Mouse (Mus musculus) forebrain, embryonic 16.5 days (tissue): ENCODE data around the gene Pax9. TPM values are rescaled to one million over a fixed set of nuclear protein-coding genes. Genes with fewer than 3 reads are reported as not detected.

ENCODE experiments used
- ATAC-seq: fragments of 200-750 bp; cut with Nextera tagmentation; 2 replicates; pipeline ENCODE4 v1.8.0; 2017; ENCODE audit warnings: mild to moderate bottlenecking, moderate library complexity
- H3K27ac ChIP-seq: fragments of 300-500 bp; sonication (generic); 2 replicates; pipeline ENCODE4 v1.5.1; 2014; ENCODE audit warnings: low read length, control low read depth
- H3K27me3 ChIP-seq: fragments of 300-500 bp; sonication (generic); replicated peaks from 2 replicates; pipeline ENCODE4 v1.6.1; 2014; ENCODE audit warnings: low read length; ENCODE audit not compliant: control insufficient read depth, insufficient read depth
- H3K36me3 ChIP-seq: fragments of 300-500 bp; sonication (generic); 2 replicates; pipeline ENCODE4 v1.6.1; 2014; ENCODE audit not compliant: control insufficient read depth, insufficient read depth
- H3K4me1 ChIP-seq: fragments of 300-500 bp; sonication (generic); replicated peaks from 2 replicates; pipeline ENCODE4 v1.6.1; 2014; ENCODE audit warnings: low read length; ENCODE audit not compliant: control insufficient read depth, insufficient read depth
- H3K4me2 ChIP-seq: fragments of 300-500 bp; sonication (generic); 2 replicates; pipeline ENCODE4 v1.6.1; 2014; ENCODE audit warnings: mild to moderate bottlenecking, low read length, control low read depth
- H3K4me3 ChIP-seq: fragments of 300-500 bp; sonication (generic); replicated peaks from 2 replicates; pipeline ENCODE4 v1.5.1; 2014; ENCODE audit warnings: mild to moderate bottlenecking, low read length, control low read depth
- H3K9ac ChIP-seq: fragments of 300-500 bp; sonication (generic); replicated peaks from 2 replicates; pipeline ENCODE4 v1.6.1; 2014; ENCODE audit warnings: low read depth, low read length, control low read depth
- H3K9me3 ChIP-seq: fragments of 300-500 bp; sonication (generic); 2 replicates; pipeline ENCODE4 v1.6.1; 2016; ENCODE audit warnings: low read length; ENCODE audit not compliant: control insufficient read depth
- WGBS: fragments of 180-500 bp; shearing (Covaris S2); extraction: QIAGEN DNeasy Blood & Tissue Kit; methylation state at CpG from one replicate; pipeline ENCODE4 v1.1.7; 2014; 5-methylcytosine and 5-hydroxymethylcytosine counted together
- polyA plus RNA-seq: library from polyadenylated mRNA; unstranded; fragments of >200 nt; fragmentation: Nextera tagmentation; extraction: Ambion mirVana; gene quantifications from 2 replicates; pipeline ENCODE4 v1.2.1, GENCODE M21; 2015

The Pax9 gene
- polyA plus RNA-seq: 0.07 TPM in 1 of 2 replicates, not detected in the other

DNA sequence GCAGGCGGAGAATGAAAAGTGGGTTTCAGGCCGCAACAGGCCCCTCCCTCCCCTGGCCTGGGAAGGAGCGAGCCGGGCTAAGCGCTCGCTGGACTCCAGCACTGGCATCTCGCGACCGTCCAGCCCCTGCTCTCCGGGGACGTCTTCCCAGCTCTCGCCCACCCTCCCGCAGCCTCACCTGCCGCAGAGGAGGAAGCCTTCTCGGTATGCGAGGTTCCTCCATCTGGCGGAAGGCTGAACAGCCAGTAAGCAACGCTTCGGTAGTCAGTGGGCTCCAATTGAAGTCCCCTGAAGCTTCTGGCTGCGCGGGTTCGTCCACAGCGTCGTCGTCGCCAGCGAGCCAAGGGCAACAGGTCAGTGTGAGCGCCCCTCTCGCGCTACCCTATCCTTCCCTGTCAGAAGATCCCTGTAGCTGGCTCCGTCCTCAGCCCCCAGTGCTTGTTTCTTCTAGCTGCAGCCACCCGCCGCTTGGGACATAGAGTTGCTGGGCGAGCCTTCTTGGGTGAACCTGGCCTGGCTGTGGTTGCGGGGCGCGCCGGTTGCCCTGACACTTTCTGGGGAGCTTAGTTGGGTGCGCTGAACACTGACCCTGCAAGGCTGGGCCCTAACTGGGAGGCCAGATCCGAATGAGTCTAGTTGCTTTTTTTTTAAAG lies at the start of gene Pax9:
TSS of gene Pax9 (plus strand) at position 341 of the 653 bp plus-strand sequence.
- Histone ChIP-seq H3K27me3 (peaks cover 90% of the 10 kb centered on the region), H3K4me3 (no peak within 1 kb of the TSS), H3K9ac (no peak within 1 kb of the TSS), H3K27ac (no peak within 1 kb of the TSS), H3K9me3 (no peaks in the 10 kb centered on the region), H3K36me3 (no peaks in the 10 kb centered on the region), H3K4me1 (peaks cover 18% of the 10 kb centered on the region), H3K4me2 (no peak within 1 kb of the TSS)
- under 1% methylated on average over 39 of the region's 40 CpGs for WGBS
- no peak for ATAC-seq

DNA sequence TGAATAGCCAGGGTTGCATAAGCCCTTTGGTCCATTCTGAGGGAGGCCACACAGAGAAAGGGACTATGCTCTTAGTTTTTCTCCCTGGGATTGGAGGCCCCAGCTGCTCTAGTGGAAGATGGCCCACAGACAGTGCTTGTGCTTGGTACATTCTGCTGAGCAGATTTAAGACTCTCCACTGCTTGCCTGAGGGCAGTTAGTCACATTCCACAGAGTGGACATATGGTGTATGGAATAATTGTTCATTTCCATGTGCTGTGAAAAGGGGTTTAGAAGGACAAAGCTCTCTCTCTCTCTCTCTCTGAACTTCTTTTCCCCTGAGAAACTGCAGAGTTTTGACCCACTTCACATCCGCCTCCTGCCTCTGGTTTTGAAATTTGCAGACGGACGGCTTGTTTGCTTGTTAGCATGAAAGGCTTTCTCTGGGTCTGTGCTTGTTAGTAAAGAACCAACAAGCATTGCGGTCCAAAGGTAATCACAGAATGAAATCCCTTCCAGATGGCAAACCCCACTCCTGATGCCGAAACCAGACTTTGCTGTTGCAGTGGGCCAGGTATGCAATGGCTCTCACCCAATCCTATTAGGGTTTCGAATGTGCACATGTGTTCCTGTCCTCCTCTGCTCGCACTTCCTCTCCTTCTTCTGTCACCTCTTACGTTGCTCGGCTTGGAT lies 22.0 kb upstream of the Pax9 start:
- WGBS: 78% methylated on average over 9 of the region's 9 CpGs
- no peak for ATAC-seq
- H3K27ac ChIP-seq: no peak overlapping the region
- H3K4me1 ChIP-seq: no peaks in the 10 kb centered on the region
- H3K36me3 ChIP-seq: no peaks in the 10 kb centered on the region
- H3K9ac ChIP-seq: no peak overlapping the region
- H3K27me3 ChIP-seq: no peaks in the 10 kb centered on the region
- H3K9me3 ChIP-seq: no peaks in the 10 kb centered on the region
- no peak overlapping the region for H3K4me3 ChIP-seq
- no peak overlapping the region for H3K4me2 ChIP-seq

DNA sequence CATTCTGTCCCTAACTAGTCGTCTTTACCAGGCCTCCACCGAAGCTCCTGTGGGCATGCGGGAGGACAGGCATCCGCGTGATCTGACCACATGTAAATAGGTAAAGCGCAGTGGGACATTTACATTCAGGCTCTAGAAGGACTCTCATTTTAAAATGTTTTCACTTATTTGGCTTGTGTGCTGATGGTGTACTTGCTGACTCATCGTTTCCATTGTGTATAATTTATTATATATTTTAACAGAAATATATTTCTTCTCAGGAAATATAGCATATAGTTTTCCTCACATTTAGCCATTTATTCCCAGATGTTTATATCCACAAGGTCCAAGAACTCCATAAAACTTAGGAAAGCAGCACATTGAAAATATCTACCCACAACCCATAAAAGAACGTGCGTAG lies 20.8 kb upstream of the Pax9 start:
- Histone ChIP-seq H3K27me3 (no peaks in the 10 kb centered on the region), H3K4me1 (no peaks in the 10 kb centered on the region), H3K9me3 (no peaks in the 10 kb centered on the region), H3K9ac (no peak overlapping the region), H3K4me2 (no peak overlapping the region), H3K36me3 (no peaks in the 10 kb centered on the region), H3K4me3 (no peak overlapping the region), H3K27ac (no peak overlapping the region)
- 91% methylated on average over 9 of the region's 9 CpGs for WGBS
- ATAC-seq: no peak

DNA sequence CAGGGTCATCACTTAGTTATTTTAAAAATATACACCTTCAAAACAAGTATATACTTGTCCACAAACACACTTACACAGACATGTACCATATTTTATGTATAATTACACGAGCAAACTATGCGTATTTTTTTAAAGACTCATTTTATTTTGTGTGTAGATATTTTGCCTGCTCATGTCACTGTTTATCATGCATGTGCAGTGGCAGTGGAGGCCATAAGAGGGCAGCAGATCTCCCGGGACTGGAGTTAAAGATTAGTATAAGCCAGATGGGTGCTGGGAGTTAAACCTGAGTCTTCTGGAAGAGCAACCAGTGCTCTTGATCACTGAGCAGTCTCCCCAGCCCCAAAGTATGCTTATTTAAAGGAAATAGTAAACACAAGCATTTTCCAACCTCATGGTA lies 16.8 kb upstream of the Pax9 start:
- WGBS: 36% methylated on average over 3 of the region's 3 CpGs

DNA sequence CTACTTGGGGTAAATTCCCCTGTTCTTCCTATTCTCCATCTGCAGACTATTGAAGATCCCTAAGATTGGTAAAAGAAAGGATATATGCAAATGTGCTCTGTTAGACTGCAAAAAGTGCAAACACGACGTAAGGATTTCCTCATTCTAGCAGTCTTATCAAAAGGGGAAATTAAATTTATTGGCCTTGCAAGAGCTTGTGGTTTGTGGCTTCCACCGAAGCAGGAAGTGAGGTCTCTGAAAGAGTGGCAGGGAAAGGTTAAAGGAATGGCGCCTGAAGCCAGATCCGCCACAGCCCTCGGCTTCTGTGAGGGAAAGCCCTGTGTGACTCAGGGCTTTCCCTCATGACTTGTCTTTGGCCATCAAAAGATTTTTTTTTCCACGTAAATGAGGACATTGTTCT lies 13.9 kb upstream of the Pax9 start:
- Histone ChIP-seq H3K9ac (no peak overlapping the region), H3K4me1 (peaks cover 4% of the 10 kb centered on the region), H3K9me3 (no peaks in the 10 kb centered on the region), H3K27me3 (peaks cover 36% of the 10 kb centered on the region), H3K4me3 (no peak overlapping the region), H3K27ac (no peak overlapping the region), H3K4me2 (no peak overlapping the region), H3K36me3 (no peaks in the 10 kb centered on the region)
- 69% methylated on average over 7 of the region's 7 CpGs for WGBS
- ATAC-seq: no peak

More for the DNA sequence above, 16.8 kb upstream of the Pax9 start:
- no peak overlapping the region for H3K4me2 ChIP-seq
- H3K9me3 ChIP-seq: no peaks in the 10 kb centered on the region
- no peak overlapping the region for H3K27ac ChIP-seq
- H3K27me3 ChIP-seq: peaks cover 20% of the 10 kb centered on the region
- ATAC-seq: no peak
- H3K36me3 ChIP-seq: no peaks in the 10 kb centered on the region
- no peak overlapping the region for H3K4me3 ChIP-seq
- H3K9ac ChIP-seq: no peak overlapping the region
- H3K4me1 ChIP-seq: no peaks in the 10 kb centered on the region

DNA sequence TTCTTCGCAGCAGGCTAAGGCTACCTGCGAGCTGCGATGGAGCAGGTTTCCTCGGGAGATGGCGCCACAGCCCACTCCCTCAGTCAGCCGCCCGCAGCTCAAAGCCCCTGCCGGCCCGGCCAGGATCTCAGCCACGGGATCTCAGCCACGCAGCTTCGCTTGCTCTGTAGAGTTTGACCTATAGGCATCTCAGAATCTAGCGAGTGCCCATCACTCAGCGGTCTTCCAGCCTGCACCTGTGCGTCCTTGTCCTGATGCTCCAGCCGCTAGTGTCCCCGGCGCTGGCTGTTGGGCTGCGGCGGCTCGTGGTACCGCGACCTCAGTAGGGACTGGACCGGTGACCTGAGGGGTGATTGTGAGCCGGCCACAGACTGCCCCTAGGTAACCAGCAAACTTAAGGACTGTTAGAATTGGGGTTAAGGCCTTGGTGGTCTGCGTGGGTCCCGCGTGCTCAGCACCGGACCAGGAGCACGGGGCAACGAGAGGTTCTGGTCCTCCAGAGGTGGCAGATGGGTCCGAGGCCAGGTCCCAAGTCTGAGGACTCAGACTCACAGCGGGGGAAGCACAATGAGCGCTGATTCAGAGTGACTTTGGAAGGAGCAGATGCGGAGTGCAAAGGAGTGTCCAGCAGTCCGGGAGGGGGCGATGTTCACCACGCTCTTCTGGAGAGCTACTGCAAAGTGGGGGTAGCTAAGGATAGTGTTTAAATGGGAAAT lies 10.3 kb upstream of the Pax9 start:
- under 1% methylated on average over 38 of the region's 38 CpGs for WGBS
- Histone ChIP-seq H3K27ac (no peak overlapping the region), H3K9me3 (no peaks in the 10 kb centered on the region), H3K27me3 (peaks cover 68% of the 10 kb centered on the region), H3K9ac (no peak overlapping the region), H3K36me3 (no peaks in the 10 kb centered on the region), H3K4me1 (peaks cover 4% of the 10 kb centered on the region), H3K4me3 (peak overlapping the region; percentile 18), H3K4me2 (peak overlapping the region; percentile 17)
- ATAC-seq: peak; percentile 64

DNA sequence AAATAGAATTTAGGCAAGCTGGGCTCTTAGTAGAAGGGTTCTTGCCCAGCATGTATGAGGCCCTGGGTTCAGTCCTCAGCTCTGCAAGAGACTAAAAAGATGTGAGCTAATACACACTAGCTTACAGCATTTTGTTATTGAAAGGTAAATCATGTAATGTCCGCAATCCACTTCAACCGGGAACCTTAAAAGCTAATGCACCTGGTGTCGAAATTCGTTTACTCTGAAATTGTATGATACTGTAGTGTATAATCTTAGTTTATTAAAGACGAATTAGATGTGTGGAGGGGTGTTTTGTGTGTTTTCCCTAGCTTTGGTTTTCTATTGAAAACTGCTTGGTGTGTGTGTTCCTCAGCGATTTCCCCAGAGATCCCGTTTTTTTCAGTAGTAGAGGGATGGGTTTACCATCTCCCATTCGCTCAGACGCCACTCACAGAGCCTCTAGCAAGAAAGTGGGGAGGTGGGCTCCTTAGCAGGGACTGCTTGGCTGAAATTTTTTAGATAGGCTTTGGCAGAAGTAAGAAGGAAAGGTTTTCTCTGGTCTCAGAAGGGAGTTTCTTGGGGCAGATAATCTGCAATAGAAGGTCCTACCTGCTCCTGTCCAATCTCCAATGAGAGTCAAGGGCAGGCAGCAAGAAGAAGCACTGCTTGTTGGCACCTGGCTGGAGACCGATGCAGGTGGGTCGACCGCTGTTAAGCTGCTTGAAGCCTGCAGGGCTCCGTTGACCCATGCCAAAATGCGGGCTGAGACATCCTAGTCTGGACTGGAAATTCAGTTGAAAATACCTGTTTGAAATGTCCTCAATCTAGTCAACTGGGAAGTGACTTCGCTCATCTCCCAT lies 3.7 kb upstream of the Pax9 start:
- Histone ChIP-seq H3K4me3 (no peak overlapping the region), H3K4me1 (0 out of 2 replicates have a peak, but pooled peaks cover 6% of the 10 kb centered on the region), H3K27ac (no peak overlapping the region), H3K4me2 (no peak overlapping the region), H3K9me3 (no peaks in the 10 kb centered on the region), H3K36me3 (no peaks in the 10 kb centered on the region), H3K27me3 (peaks cover 89% of the 10 kb centered on the region), H3K9ac (no peak overlapping the region)
- 2% methylated on average over 15 of the region's 15 CpGs for WGBS
- ATAC-seq: no peak

DNA sequence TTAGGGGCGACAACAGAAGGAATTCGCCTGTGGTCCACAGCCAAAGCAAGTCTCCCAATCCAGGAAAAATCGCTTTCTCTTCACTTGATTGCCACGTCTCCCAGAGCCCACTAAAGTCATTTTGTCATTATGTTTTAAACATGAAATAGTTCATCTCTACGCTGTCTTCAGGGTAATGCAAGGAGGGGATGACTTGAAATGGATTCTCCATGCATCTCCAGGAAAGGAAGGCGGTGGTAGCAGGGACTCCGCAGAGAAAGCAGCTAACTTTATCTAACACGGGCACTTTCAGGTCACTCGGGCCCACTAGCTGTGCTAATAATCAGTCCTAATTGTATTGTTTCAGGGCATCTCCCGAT lies 3.1 kb upstream of the Pax9 start:
- no peak for ATAC-seq
- Histone ChIP-seq H3K27ac (no peak overlapping the region), H3K27me3 (peaks cover 89% of the 10 kb centered on the region), H3K9me3 (no peaks in the 10 kb centered on the region), H3K4me1 (0 out of 2 replicates have a peak, but pooled peaks cover 6% of the 10 kb centered on the region), H3K9ac (no peak overlapping the region), H3K36me3 (no peaks in the 10 kb centered on the region), H3K4me2 (no peak overlapping the region), H3K4me3 (no peak overlapping the region)
- WGBS: 2% methylated on average over 10 of the region's 10 CpGs

DNA sequence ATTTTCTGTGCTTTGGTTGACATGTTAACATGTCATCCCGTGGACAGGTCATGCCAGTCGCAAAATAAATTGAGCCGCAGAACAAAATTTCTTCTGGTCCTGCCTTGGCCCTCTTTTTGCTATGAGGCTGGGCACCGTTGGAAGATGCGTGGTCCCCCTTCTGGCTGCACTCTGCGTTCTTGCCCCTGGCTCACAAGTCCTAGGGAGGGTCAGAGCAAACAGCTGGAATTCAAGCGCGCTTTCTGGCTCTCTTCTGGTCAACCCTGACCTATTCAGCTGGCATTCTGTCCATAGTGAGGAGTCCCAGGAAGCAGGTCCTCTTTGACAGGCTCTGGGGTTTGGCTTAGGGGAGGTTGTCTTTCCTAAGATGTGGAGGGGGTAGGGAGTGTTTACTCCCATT lies 2.6 kb upstream of the Pax9 start:
- Histone ChIP-seq H3K4me3 (no peak overlapping the region), H3K9me3 (no peaks in the 10 kb centered on the region), H3K36me3 (no peaks in the 10 kb centered on the region), H3K27ac (no peak overlapping the region), H3K4me2 (no peak overlapping the region), H3K4me1 (0 out of 2 replicates have a peak, but pooled peaks cover 6% of the 10 kb centered on the region), H3K9ac (no peak overlapping the region), H3K27me3 (peaks cover 90% of the 10 kb centered on the region)
- ATAC-seq: no peak
- WGBS: 2% methylated on average over 8 of the region's 8 CpGs
